Mouse (Mus musculus): ENCODE results near the gene Wrap53.

DNA sequence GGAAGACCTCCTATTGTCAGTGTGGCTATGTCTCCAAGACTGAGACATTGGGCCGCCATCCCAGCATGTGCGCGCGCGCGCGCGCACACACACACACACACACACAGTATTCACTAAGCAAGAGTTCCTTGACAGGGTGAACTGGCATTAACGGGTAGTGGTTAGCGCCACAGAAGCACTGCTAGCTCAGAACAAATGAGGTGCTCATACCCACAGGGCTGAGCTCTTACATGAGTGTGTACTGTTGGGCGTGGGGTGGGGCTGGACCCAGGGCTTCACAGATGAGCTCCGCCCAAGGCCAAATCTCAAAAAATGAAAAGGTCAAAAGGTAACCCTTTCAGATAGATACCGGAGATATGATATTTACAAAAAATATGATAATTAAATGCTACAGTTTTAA is 4.9 kb upstream of the Wrap53 start:
- TF ChIP-seq CTCF (IDR thresholded peaks at IDR 0.05): no peak
- TF ChIP-seq EP300 (IDR thresholded peaks at IDR 0.05): no peak

Measured in lung, postnatal 0 days (tissue).